Mouse (Mus musculus) erythroid progenitor cell, adult 5-6 weeks (primary cell): ENCODE data around the gene Agbl1. TPM values are rescaled to one million over a fixed set of nuclear protein-coding genes. Genes with fewer than 3 reads are reported as not detected.

Experiments used
- ATAC-seq: replicated peaks from 2 replicates; pipeline ENCODE4 v1.8.0; 2016; ENCODE audit warnings: moderate number of reproducible peaks, mild to moderate bottlenecking, moderate TSS enrichment, inconsistent platforms; ENCODE audit not compliant: poor library complexity, low FRiP score, severe bottlenecking
- total RNA-seq, 2 experiments: library from RNA; stranded (forward) in 1 of 2; stranded (reverse) in 1 of 2; fragments of 150-400 nt in 1 of 2; fragments of 186-747, 209-891 nt in 1 of 2; gene quantifications; 2 replicates each; pipeline versions ENCODE4 v1.2.3 to v1.2.4; 2015 to 2017; ENCODE audit warnings: low replicate concordance in 2 of 2

Gene Agbl1
- total RNA-seq, 2 experiments from 2014 or later: 0.42 to 1.1 TPM

GRCm38 (mm10) chr7:76379493-76379892 lies 149.8 kb downstream of the Agbl1 start:
- ATAC-seq: no peak

GRCm38 (mm10) chr7:76381986-76382385 lies 152.3 kb downstream of the Agbl1 start:
- ATAC-seq: no peak

GRCm38 (mm10) chr7:76389240-76389639 lies 159.6 kb downstream of the Agbl1 start:
- no peak for ATAC-seq

GRCm38 (mm10) chr7:76392296-76392940 lies 162.7 kb downstream of the Agbl1 start:
- ATAC-seq: no peak

GRCm38 (mm10) chr7:76392941-76393817 lies 163.5 kb downstream of the Agbl1 start:
- no peak for ATAC-seq

GRCm38 (mm10) chr7:76407930-76408557 lies 178.4 kb downstream of the Agbl1 start:
- no peak for ATAC-seq

- no peak for ATAC-seq
These were observed 179.3 kb downstream of the Agbl1 start for GRCm38 (mm10) chr7:76409020-76409419.

- ATAC-seq: no peak
These were observed 180.9 kb downstream of the Agbl1 start for GRCm38 (mm10) chr7:76410403-76411180.

GRCm38 (mm10) chr7:76411933-76412587 lies 182.4 kb downstream of the Agbl1 start:
- no peak for ATAC-seq

GRCm38 (mm10) chr7:76416084-76416597 lies 186.5 kb downstream of the Agbl1 start:
- ATAC-seq: no peak

- no peak for ATAC-seq
These were observed 208.9 kb downstream of the Agbl1 start for GRCm38 (mm10) chr7:76438581-76438980.

- no peak for ATAC-seq
These were observed 209.3 kb downstream of the Agbl1 start for GRCm38 (mm10) chr7:76438988-76439387.

GRCm38 (mm10) chr7:76462361-76463001 lies 232.8 kb downstream of the Agbl1 start:
- ATAC-seq: no peak

- ATAC-seq: no peak
These were observed 236.7 kb downstream of the Agbl1 start for GRCm38 (mm10) chr7:76466427-76466826.

- ATAC-seq: no peak
These were observed 244.5 kb downstream of the Agbl1 start for GRCm38 (mm10) chr7:76474233-76474632.

- no peak for ATAC-seq
These were observed 255.9 kb downstream of the Agbl1 start for GRCm38 (mm10) chr7:76485546-76485945.

GRCm38 (mm10) chr7:76487519-76487918 lies 257.8 kb downstream of the Agbl1 start:
- ATAC-seq: no peak

GRCm38 (mm10) chr7:76524291-76524690 lies 294.6 kb downstream of the Agbl1 start:
- ATAC-seq: no peak

GRCm38 (mm10) chr7:76546456-76546855 lies 316.8 kb downstream of the Agbl1 start:
- ATAC-seq: no peak
